Mouse (Mus musculus) CH12.LX (cell line): ENCODE results near the gene Eif5a2. TPM values are rescaled to one million over a fixed set of nuclear protein-coding genes. Genes with fewer than 3 reads are reported as not detected.

Experiments
- DNase-seq: peaks from one replicate; pipeline ENCODE4 v3.0.0-alpha.2; 2013; ENCODE audit errors: extremely low read depth
- H3K27ac ChIP-seq: 2 replicates; pipeline ENCODE4 v1.5.1; 2012; ENCODE audit warnings: low read depth, mild to moderate bottlenecking, control low read depth, moderate library complexity; ENCODE audit not compliant: insufficient read depth
- H3K27me3 ChIP-seq: replicated peaks from 2 replicates; pipeline ENCODE3; 2012; ENCODE audit warnings: inconsistent platforms
- H3K36me3 ChIP-seq, 2 experiments: replicated peaks in 1 of 2; 2 replicates each; pipeline versions ENCODE3 to v1.6.1; 2012; ENCODE audit warnings: inconsistent platforms in 1 of 2, low read length in 1 of 2, mild to moderate bottlenecking in 1 of 2, mixed read lengths in 1 of 2, moderate library complexity in 1 of 2; ENCODE audit not compliant: control insufficient read depth in 1 of 2, insufficient read depth in 1 of 2
- H3K4me1 ChIP-seq, 2 experiments: 2 replicates each; pipeline ENCODE4 v1.6.1; 2012; ENCODE audit warnings: inconsistent platforms in 1 of 2, moderate library complexity in 1 of 2; ENCODE audit not compliant: insufficient read depth in 2 of 2, control insufficient read depth in 1 of 2
- H3K4me2 ChIP-seq: 2 replicates; pipeline ENCODE4 v1.6.1; 2012; ENCODE audit warnings: low read depth, mild to moderate bottlenecking, control low read depth; ENCODE audit not compliant: poor library complexity, insufficient read depth, severe bottlenecking
- H3K4me3 ChIP-seq, 3 experiments: fragments of 150-350 bp in 1 of 3; sonication (generic) in 1 of 3; replicated peaks in 1 of 3; 2 replicates each; pipeline versions ENCODE3 to v1.5.1; 2011 to 2012; ENCODE audit warnings: low read depth in 2 of 3, low read length in 2 of 3, mild to moderate bottlenecking in 2 of 3, moderate library complexity in 2 of 3, control low read depth in 1 of 3, improper control_type of control experiment in 1 of 3, inconsistent platforms in 1 of 3, mixed read lengths in 1 of 3; ENCODE audit not compliant: poor library complexity in 1 of 3
- H3K79me2 ChIP-seq: replicated peaks from 2 replicates; pipeline ENCODE4 v1.6.1; 2012; ENCODE audit warnings: mild to moderate bottlenecking, moderate library complexity; ENCODE audit not compliant: control insufficient read depth, poor library complexity, insufficient read depth, severe bottlenecking; ENCODE audit errors: extremely low read depth
- H3K9ac ChIP-seq: 2 replicates; pipeline ENCODE4 v1.6.1; 2012; ENCODE audit warnings: low read depth, mild to moderate bottlenecking, control low read depth, moderate library complexity; ENCODE audit not compliant: insufficient read depth
- H3K9me3 ChIP-seq: replicated peaks from 2 replicates; pipeline ENCODE3; 2012; ENCODE audit warnings: low read length, inconsistent platforms, mixed read lengths
- CHD2 ChIP-seq: IDR thresholded peaks from 2 replicates; pipeline ENCODE4 v1.6.1; 2011; ENCODE audit warnings: low read length, improper control_type of control experiment
- CTCF ChIP-seq, 2 experiments: IDR thresholded peaks in 1 of 2; conservative IDR thresholded peaks in 1 of 2; 2 replicates each; pipeline ENCODE4 v1.5.1; 2011 to 2012; ENCODE audit warnings: low read depth in 2 of 2, low read length in 2 of 2, improper control_type of control experiment in 1 of 2, inconsistent platforms in 1 of 2, mild to moderate bottlenecking in 1 of 2, moderate library complexity in 1 of 2
- E2F4 ChIP-seq: IDR thresholded peaks from 2 replicates; pipeline ENCODE4 v1.6.1; 2011; ENCODE audit warnings: low read depth, low read length, improper control_type of control experiment; ENCODE audit not compliant: insufficient replicate concordance
- ELF1 ChIP-seq: IDR thresholded peaks from 2 replicates; pipeline ENCODE4 v1.6.1; 2014; ENCODE audit warnings: low read depth, mild to moderate bottlenecking, inconsistent platforms, low read length, improper control_type of control experiment
- EP300 ChIP-seq: IDR thresholded peaks from 2 replicates; pipeline ENCODE4 v1.6.1; 2011; ENCODE audit warnings: low read length, improper control_type of control experiment
- ETS1 ChIP-seq: conservative IDR thresholded peaks from 2 replicates; pipeline ENCODE4 v1.6.1; 2012; ENCODE audit warnings: low read depth, mild to moderate bottlenecking, inconsistent platforms, low read length, improper control_type of control experiment, moderate library complexity
- GABPA ChIP-seq: IDR thresholded peaks from 2 replicates; pipeline ENCODE4 v1.6.1; 2012; ENCODE audit warnings: low read depth, low read length, improper control_type of control experiment, inconsistent platforms; ENCODE audit not compliant: insufficient replicate concordance
- JUN ChIP-seq: IDR thresholded peaks from 2 replicates; pipeline ENCODE4 v1.6.1; 2011; ENCODE audit warnings: low read depth, mild to moderate bottlenecking, low read length, improper control_type of control experiment, moderate library complexity; ENCODE audit not compliant: insufficient read depth
- JUND ChIP-seq: conservative IDR thresholded peaks from 2 replicates; pipeline ENCODE4 v1.6.1; 2011; ENCODE audit warnings: low read depth, low read length, improper control_type of control experiment
- MAFK ChIP-seq: IDR thresholded peaks from 2 replicates; pipeline ENCODE4 v1.6.1; 2011; ENCODE audit warnings: low read length, improper control_type of control experiment; ENCODE audit not compliant: insufficient replicate concordance
- MEF2A ChIP-seq: IDR thresholded peaks from 2 replicates; pipeline ENCODE4 v1.6.1; 2014; ENCODE audit warnings: low read depth, mild to moderate bottlenecking, inconsistent platforms, low read length, improper control_type of control experiment, borderline replicate concordance
- MYC ChIP-seq: IDR thresholded peaks from 2 replicates; pipeline ENCODE4 v1.6.1; 2011; ENCODE audit warnings: low read depth, mild to moderate bottlenecking, improper control_type of control experiment, low read length
- NELFE ChIP-seq: IDR thresholded peaks from 2 replicates; pipeline ENCODE4 v1.6.1; 2011; ENCODE audit warnings: low read depth, low read length, improper control_type of control experiment
- POLR2A ChIP-seq: IDR thresholded peaks from 2 replicates; pipeline ENCODE4 v1.6.1; 2011; ENCODE audit warnings: low read depth, mild to moderate bottlenecking, improper control_type of control experiment, low read length
- POLR2AphosphoS2 ChIP-seq: IDR thresholded peaks from 2 replicates; pipeline ENCODE4 v1.6.1; 2011; ENCODE audit warnings: low read depth, low read length, improper control_type of control experiment
- TBP ChIP-seq: conservative IDR thresholded peaks from 2 replicates; pipeline ENCODE4 v1.6.1; 2011; ENCODE audit warnings: low read depth, low read length, improper control_type of control experiment
- TCF12 ChIP-seq: IDR thresholded peaks from 2 replicates; pipeline ENCODE4 v1.6.1; 2014; ENCODE audit warnings: low read depth, mild to moderate bottlenecking, inconsistent platforms, low read length, improper control_type of control experiment
- UBTF ChIP-seq: IDR thresholded peaks from 2 replicates; pipeline ENCODE4 v1.6.1; 2012; ENCODE audit warnings: low read depth, mild to moderate bottlenecking, inconsistent platforms, low read length, improper control_type of control experiment, moderate library complexity
- USF1 ChIP-seq: IDR thresholded peaks from 2 replicates; pipeline ENCODE4 v1.6.1; 2014; ENCODE audit warnings: low read depth, mild to moderate bottlenecking, inconsistent platforms, low read length, improper control_type of control experiment
- USF2 ChIP-seq: conservative IDR thresholded peaks from 2 replicates; pipeline ENCODE4 v1.6.1; 2011; ENCODE audit warnings: low read depth, low read length, improper control_type of control experiment
- dilution Hi-C: fragments of 300-500 bp; cut with MboI; formaldehyde crosslinking; loops from 2 replicates; pipeline ENCODE4 v1.14.3; 2020; ENCODE audit warnings: low sequenced_read_pairs; ENCODE audit not compliant: extremely low pct_unique_long_range_greater_than_20kb, extremely low pct_ligation_motif_present
- in situ Hi-C: fragments of 300-500 bp; cut with MboI; formaldehyde crosslinking; loops from 3 replicates; pipeline ENCODE4 v1.14.3; 2019; ENCODE audit warnings: low sequenced_read_pairs, low pct_ligation_motif_present, low pct_unique_long_range_greater_than_20kb, mixed read lengths
- polyA plus RNA-seq: library from polyadenylated mRNA; unstranded; fragments of >175 nt; gene quantifications from 2 replicates; pipeline ENCODE4 v1.2.1, GENCODE M21; 2012; ENCODE audit warnings: low read depth; ENCODE audit not compliant: insufficient read length
- total RNA-seq, 2 experiments: library from RNA; depleted of rRNA; stranded (reverse); fragments of 300-350 nt in 1 of 2; fragments of >200 nt in 1 of 2; gene quantifications; 2 replicates each; pipeline ENCODE4 v1.2.3; 2012 to 2014

The Eif5a2 gene
- total and polyA plus RNA-seq, 3 experiments: not detected

DNA sequence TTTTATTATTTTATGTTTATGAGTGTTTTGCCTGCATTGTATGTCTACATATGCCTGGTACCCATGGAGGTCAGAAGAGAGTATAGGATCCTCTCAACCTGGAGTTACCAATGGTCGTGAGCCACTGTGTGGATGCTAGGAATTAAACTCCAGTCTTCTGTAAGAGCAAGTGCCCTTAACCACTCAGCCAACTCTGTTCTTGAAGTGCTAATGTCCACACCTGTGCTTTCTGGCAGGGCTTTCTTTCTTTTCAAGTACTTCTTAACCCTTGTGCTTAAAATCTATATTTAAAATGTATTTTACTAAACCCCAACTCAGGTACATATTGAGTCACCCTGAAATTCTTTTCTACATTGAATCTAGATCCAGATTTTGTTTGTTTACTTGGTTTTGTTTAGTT lies 45.2 kb downstream of the Eif5a2 start:
- Histone ChIP-seq H3K79me2 (no peaks in the 10 kb centered on the region), H3K27ac (no peak overlapping the region), H3K9ac (no peak overlapping the region), H3K36me3 (no peaks in the 10 kb centered on the region), H3K4me1 (no peaks in the 10 kb centered on the region), H3K27me3 (no peaks in the 10 kb centered on the region), H3K4me2 (no peak overlapping the region), H3K4me3 (no peak overlapping the region), H3K9me3 (no peaks in the 10 kb centered on the region)
- dilution Hi-C loops: no loop called here
- DNase-seq: no peak
- in situ Hi-C loops: no loop called here
- TF ChIP-seq CHD2 (no peak), TBP (no peak), MEF2A (no peak), JUN (no peak), CTCF (conservative IDR thresholded peaks at IDR 0.05 in 1 of 2, IDR thresholded peaks at IDR 0.05 in 1 of 2; ENCODE audit: low read depth in 2 of 2, low read length in 2 of 2) (no peak), ELF1 (no peak), USF2 (no peak), POLR2AphosphoS2 (no peak), TCF12 (no peak), MYC (no peak), USF1 (no peak), EP300 (no peak), GABPA (no peak)

DNA sequence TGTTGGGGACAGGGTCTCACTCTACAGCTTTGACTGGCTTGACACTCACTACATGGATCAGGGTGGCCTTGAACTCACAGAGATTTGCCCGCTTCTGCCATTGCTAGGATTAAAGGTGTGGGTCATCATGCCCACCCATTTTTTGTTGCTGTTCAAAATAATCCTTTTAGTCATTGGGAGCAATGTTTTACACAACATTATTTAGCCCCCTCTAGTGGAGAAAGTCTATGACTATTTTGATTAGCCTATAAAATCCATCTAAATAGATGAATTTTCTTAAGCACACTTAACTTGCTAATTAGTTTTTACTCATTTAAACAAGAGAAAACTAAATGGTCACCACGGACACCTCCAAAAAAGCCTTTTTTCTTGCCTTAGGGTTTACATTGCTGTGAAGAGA lies 46.5 kb downstream of the Eif5a2 start:
- Histone ChIP-seq H3K9ac (no peak overlapping the region), H3K4me2 (no peak overlapping the region), H3K4me1 (no peaks in the 10 kb centered on the region), H3K27ac (no peak overlapping the region), H3K27me3 (no peaks in the 10 kb centered on the region), H3K79me2 (no peaks in the 10 kb centered on the region), H3K9me3 (no peaks in the 10 kb centered on the region), H3K36me3 (no peaks in the 10 kb centered on the region), H3K4me3 (no peak overlapping the region)
- dilution Hi-C loops: no loop called here
- TF ChIP-seq POLR2A (no peak), EP300 (no peak), TCF12 (no peak), JUND (no peak), CTCF (conservative IDR thresholded peaks at IDR 0.05 in 1 of 2, IDR thresholded peaks at IDR 0.05 in 1 of 2; ENCODE audit: low read depth in 2 of 2, low read length in 2 of 2) (no peak; a peak in 1 of 4 replicates)
- DNase-seq: no peak
- in situ Hi-C loops: no loop called here

DNA sequence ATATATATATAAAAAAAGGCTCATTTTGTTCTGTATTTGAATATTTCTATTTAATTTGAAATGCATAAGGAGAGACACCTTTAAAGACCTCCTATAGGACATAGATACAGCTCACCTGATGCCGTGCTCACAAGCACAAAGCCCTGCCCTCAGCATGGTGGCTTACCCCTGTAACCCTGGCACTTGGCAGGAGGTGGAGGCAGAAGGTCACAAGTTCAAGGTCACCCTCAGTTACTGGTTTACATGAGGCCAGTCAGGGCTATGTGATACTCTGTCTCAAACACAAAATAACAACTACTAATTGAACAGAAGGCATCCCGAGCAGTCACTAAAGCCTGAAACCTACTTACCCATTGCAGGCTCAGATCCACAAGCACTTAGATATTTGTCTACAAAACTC lies 48.4 kb downstream of the Eif5a2 start:
- in situ Hi-C loops: no loop called here
- no peak overlapping the region for H3K4me2 ChIP-seq
- no peak overlapping the region for H3K4me3 ChIP-seq
- no peaks in the 10 kb centered on the region for H3K36me3 ChIP-seq
- TF ChIP-seq ETS1: no peak
- no peak for TF ChIP-seq CHD2
- no peak for TF ChIP-seq MAFK
- no peak for TF ChIP-seq UBTF
- no peak for TF ChIP-seq E2F4
- TF ChIP-seq NELFE: no peak
- no peak for TF ChIP-seq USF2
- no peak overlapping the region for H3K27ac ChIP-seq
- DNase-seq: no peak
- no peaks in the 10 kb centered on the region for H3K79me2 ChIP-seq
- dilution Hi-C loops: no loop called here
- no peaks in the 10 kb centered on the region for H3K4me1 ChIP-seq
- H3K9ac ChIP-seq: no peak overlapping the region
- H3K27me3 ChIP-seq: no peaks in the 10 kb centered on the region
- no peaks in the 10 kb centered on the region for H3K9me3 ChIP-seq
